Mouse (Mus musculus) megakaryocyte progenitor cell, adult 5-6 weeks (primary cell): Measurements from ENCODE around the gene Slc25a43. TPM values are rescaled to one million over a fixed set of nuclear protein-coding genes. Genes with fewer than 3 reads are reported as not detected.
"Not testable (repeated sequence)": the region's sequence is repeated elsewhere in the genome, so short reads cannot be mapped to it uniquely, and the experiment has no call there.

Experiments
- ATAC-seq: replicated peaks from 2 replicates; pipeline ENCODE4 v1.8.0; 2016; ENCODE audit warnings: mild to moderate bottlenecking, moderate TSS enrichment, inconsistent platforms; ENCODE audit not compliant: poor library complexity
- total RNA-seq, 2 experiments: library from RNA; stranded (forward) in 1 of 2; stranded (reverse) in 1 of 2; fragments of 157-497, 149-512 nt in 1 of 2; fragments of 200-1000 nt in 1 of 2; gene quantifications; 2 replicates each; pipeline versions ENCODE4 v1.2.3 to v1.2.4; 2015 to 2017

The Slc25a43 gene
- total RNA-seq, 2 experiments from 2014 or later: 1.8 to 3.2 TPM

DNA sequence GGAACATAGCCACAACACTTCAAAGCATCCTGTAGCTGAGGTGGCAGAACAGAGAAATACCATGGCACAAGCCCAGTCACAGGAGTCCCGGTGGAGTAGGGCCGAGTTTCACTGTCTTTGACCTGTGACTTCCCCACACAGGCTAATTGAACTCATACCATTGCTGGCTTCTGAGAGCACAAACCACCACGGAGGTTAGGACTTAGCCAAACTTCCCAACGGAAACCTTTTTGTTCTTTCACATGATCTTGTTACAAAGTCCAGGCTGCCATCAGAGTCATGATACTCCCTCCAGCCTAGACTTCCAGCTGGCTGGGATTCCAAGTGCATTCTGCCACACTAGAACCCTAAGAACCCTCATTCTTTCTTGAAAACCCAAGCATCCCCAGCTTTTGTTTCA, 34.2 kb downstream of the Slc25a43 start:
- no peak for ATAC-seq

GRCm38 (mm10) chrX:36789360-36789759, 45.9 kb downstream of the Slc25a43 start:
- no peak for ATAC-seq

DNA sequence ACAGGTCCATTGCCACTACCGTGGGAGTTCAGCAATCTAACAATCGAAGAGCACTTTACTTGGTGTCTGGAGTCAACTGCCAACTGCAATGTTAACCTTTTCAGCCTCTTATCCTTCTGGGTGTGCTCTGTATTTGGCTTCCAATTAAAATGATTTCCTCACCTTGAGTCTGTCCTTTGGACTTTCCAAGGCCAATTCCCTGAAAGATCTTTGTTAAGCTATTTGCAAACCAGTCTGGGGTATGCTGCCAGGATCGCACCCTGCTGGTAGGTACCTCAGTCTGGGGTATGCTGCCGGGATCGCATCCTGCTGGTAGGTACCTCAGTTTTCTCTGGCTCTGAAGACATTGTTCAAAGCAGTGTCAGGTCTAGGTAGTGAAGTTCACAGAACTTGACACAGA, 51.1 kb downstream of the Slc25a43 start:
- no peak for ATAC-seq

DNA sequence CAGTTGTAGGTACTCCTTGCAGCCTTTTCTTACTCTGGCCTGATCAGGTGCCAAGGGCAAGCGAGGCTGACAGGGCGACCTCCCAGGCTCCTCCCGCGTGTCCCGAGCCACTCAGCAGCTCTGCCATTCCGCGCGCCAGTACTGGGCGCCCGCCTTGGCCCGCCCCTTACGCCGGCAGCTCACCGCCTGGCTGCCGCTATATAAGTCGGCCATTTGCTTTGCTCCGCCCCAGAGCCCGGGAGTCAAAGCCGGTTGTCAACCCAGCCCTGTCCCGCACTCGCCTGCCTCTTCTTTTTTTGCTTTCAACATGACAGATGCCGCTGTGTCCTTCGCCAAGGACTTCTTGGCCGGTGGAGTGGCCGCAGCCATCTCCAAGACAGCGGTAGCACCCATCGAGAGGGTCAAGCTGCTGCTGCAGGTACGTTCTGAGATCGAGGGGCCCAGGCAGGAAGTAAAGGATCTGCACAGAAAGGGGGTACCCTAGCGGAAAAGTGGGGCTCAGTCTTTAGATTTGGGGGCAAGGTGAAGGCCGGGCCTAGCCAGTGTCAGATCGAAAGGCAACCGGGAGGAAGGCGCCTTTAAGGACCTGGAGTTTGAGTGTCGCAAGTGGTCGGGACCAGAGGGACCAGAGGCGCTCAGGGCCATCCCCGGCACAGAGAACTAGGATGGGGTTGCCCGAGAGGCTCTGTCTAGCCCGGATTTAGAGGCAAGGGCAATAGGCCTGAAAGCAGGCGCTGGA, 52.1 kb downstream of the Slc25a43 start, which contains the start of gene Slc25a5:
TSS of gene Slc25a5 (plus strand) at position 228 of the 739 bp plus-strand sequence.
- peak; percentile 94 for ATAC-seq

- peak; percentile 78 for ATAC-seq
Measured at GRCm38 (mm10) chrX:36796163-36796581, 52.7 kb downstream of the Slc25a43 start.

DNA sequence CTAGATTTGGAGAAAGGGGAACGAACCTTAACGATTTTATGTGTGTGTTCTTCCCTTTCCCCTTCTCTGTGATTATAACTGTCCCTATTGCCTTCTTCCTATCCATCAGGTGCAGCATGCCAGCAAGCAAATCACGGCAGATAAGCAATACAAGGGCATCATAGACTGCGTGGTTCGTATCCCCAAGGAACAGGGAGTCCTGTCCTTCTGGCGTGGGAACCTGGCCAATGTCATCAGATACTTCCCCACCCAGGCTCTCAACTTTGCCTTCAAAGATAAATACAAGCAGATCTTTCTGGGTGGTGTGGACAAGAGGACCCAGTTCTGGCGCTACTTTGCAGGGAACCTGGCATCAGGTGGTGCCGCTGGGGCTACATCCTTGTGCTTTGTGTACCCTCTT, 53.3 kb downstream of the Slc25a43 start:
- not testable (repeated sequence) for ATAC-seq

DNA sequence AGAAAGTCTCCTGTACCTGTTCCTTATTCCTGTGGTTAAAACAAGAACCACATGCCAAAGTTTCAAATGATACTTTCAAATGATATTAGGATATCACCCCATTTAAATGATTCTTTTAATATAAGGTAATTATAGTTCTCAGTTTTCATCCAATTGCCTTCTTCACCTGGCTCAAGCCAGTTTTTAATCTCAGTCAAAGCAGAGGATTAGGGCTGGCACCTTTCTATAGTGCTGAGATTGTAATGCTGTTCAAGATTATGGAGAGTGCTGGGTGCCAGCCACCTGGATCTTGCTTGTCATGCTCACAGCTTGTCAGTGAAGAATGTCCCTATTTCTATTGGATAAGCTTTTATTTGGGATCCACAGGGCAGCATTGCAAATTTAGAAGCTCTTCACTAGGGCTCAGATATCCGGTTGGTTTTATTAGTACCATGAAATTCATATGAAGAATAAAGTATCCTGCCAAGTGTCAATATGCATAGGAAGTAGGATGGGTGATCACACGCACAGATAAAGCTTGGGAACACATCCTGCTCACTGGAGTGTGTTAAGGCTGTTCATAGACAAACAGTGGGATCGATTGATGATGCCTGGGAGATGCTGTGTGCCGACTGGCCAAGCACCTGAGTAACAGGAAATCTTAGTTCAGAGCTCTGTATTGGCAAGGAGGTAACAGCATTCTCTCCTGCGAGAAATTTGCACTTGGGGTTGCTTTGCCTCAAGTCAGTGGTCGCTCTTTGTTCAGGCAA, 55.8 kb downstream of the Slc25a43 start:
- ATAC-seq: no peak

DNA sequence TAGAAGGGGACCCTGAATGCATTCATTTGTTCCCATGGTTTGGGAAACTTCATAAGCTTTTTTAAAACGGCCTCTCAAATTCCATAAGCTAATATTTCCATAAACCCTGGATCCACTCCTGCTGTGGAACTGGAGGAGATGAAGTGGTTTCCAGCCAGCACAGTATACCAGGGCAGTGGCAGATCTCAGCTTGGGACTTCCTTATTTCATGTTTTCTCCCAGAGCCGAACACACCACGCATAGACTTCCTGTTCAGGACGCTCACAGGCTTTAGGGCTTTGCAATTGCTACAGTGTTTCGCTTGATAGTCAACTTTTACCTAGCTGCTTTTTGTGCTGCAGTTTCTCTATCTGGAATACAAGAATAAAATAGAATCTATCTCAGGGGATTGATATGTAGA, 59.7 kb downstream of the Slc25a43 start:
- peak; percentile 18 for ATAC-seq

- ATAC-seq: no peak
Measured at GRCm38 (mm10) chrX:36804196-36804595, 60.7 kb downstream of the Slc25a43 start.

GRCm38 (mm10) chrX:36805466-36806235, 62.2 kb downstream of the Slc25a43 start:
- ATAC-seq: no peak

DNA sequence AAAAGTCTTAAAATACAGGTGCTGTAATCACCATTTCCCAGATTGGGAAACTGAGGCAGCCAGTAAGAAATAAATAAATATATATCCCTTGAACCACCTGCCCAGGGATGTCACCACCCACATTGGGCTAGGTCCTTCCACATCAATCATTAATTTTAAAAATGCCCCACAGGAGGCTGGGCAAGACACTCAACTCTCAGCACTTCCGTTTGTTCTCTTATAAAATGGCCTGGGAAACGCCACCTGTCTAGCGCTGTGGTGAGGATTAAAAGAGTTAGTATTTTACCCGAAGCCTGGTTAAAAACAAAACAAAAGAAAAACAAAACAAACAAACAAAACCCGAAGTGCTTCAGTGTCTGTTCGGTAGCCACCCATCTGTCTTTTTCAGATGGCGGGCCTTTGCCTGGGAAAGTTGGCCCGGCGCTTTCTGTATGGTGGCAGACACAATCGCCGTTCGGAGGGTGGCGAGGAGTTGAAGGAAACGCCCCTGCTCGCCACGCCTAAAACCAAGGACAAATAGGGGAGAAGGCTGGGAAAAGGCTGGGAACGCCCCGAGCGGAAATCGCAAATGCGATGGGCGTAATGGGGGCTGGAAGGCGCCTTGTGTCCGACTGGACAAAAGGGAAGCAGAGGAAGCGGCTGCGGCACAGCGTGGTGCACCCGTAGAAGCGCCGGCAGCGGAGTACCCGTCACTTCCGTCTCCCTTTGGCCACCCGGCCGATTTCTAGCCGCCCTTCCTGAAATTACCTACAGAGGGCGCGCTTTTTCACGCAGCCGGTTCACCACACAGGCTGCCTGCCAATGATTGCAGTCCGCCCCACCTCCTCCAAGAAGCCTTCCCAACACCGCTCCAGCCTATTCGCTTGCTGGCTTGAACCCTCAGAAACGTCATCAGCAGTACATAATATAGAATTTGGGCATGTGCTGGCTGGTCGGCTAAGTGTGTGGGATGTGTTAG, 64.2 kb downstream of the Slc25a43 start:
- peak; percentile 93 for ATAC-seq

- no peak for ATAC-seq
Measured at GRCm38 (mm10) chrX:36808318-36808683, 64.8 kb downstream of the Slc25a43 start.

DNA sequence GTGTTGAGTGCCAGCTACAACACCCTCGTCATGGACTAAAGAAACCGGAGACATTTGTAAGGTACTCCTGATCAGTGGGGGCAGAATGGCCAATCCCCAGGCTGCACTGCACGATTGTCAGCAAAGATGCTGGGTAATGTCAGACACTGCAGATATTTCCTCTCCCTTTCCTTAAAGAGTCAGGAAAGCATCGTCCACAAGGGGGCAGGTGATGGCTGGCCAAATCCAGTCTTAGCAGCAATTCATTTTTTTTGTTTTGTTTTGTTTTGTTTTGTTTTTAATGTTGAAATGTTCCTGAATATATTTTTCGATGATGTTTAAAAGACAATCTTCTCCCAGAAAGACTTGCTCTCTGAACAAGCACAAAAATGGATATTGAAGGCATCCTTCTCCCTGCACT, 67.9 kb downstream of the Slc25a43 start:
- peak; percentile 24; the same call in 1 of the 2 replicates for ATAC-seq

DNA sequence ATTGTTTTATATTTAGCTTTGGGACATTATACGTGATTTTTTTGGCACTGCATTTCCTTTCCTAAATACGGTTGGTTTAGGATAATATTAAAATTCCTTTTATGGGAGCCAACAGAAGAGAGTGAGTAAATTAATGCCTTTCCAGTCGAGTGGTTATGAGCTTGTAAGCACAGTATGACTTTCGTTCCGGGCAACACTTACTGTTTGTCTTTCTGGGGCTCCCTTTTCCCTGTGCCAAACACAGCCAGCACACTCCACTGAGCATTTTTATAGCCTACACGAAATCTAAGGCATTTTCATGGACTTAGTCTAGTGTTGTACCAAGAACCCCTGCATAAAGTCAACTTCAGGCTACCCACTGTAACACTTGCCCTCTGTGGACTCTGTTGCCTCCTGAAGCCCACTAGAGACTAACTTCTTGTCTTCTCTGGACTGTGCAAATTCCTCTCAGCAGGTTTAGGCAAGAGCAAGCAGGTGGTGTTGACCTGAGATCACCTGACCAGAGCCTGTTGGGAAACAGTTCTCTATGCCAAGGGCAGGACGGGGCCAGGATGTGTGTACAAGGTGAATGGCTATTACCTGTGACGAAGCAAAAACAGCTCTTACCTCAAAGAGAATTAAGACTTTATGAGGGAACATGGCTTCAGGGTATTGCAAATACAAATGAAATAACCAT, 70.8 kb downstream of the Slc25a43 start:
- ATAC-seq: no peak

GRCm38 (mm10) chrX:36815022-36815421, 71.6 kb downstream of the Slc25a43 start:
- no peak for ATAC-seq

GRCm38 (mm10) chrX:36815439-36815838, 72.0 kb downstream of the Slc25a43 start:
- ATAC-seq: no peak

DNA sequence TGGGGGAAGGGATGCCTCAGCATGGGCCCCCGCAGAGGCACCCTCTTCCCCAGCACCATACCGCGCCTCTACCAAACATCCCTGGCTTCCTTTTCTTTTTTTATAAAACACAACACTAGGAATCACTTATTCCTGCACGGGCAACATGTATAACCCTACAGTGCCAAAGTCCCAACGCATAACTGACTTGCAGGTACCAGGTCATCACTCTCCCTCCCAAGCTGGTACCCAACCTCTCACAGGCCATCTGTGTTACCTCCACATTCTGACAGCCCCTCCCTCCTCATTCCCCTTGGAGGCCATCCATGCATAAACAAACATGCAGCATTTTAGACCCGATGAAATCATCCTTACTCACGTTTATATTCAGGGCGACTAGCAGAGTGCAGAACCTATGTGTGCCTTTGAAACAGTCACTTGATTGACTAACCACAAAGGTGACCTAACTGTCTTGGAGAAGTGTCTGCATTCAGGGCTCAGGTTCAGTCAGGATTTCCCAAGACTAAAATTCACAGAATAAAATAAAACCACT, 73.0 kb downstream of the Slc25a43 start:
- no peak for ATAC-seq

DNA sequence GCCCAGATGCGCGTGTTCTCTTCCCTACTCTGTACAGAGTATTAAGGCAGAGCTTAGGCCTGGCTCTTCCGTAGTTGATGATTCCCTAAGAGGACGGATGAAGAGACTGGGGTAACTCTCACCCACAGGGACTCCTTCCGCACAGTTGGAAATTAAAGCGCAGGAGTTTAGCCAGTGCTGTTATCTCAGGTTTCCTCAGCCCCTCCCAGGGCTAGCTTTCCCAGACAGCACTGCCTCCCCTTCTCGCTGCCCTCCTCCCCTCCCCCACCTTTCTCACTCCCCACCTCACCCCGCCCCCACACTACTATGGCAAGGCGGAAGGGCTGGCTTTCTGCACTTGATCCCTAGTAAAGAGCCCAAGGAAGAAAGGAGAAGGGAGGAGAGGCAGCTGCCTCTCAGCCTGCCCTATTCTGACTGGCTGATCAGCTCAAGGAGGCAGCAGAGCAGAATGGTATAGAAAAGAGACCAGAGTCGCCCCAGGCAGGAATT, 73.5 kb downstream of the Slc25a43 start:
- ATAC-seq: peak; percentile 58

DNA sequence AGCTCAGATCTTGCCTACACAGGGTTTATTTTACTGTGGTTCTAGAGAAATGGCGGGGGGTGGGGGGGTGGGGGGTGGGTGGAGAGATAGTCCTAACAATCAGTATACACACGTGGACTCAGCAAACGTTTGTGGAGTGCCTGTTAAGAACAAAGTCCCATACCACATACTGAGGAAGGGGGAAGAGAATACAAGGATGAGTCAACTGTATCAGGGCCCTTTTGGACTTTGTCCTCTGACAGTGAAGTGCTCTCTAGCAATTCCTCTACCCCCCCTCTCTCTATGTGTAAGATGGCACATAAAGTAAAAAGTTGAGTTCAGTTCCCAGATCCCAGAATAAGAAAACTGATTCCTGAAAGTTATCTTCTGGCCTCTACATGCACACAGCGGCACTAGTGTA, 76.1 kb downstream of the Slc25a43 start:
- ATAC-seq: no peak
